In genomic region chr12:79880751-79881261, GRCm38 (mm10) we compare ENCODE assay signal across 9 mouse cellular contexts.
DNase-seq lines count a peak whose midpoint lies in the region; ATAC-seq lines count a peak whose summit lies in the region.
"Had no signal": no experiment of that assay in that cellular context is flagged by ENCODE, and none has a peak within 500 bp of the region (broad histone marks: within the 10 kb centered on the region; RNA-seq: fewer than 3 reads in every experiment).

No protein-coding gene starts in this region.

- peak overlapping the region; percentile 69 for H3K27ac ChIP-seq in heart, embryonic 13.5 days (replicated peaks)
- H3K27ac ChIP-seq in limb, embryonic 13.5 days, result peak overlapping the region; percentile 87
- peak overlapping the region; percentile 80 for H3K27ac ChIP-seq in stomach, embryonic 16.5 days (ENCODE audit: low read length)

- peaks cover 30% of the 10 kb centered on the region for H3K4me1 ChIP-seq in heart, embryonic 13.5 days
- peaks cover 43% of the 10 kb centered on the region for H3K4me1 ChIP-seq in limb, embryonic 13.5 days
- peaks cover 27% of the 10 kb centered on the region for H3K4me1 ChIP-seq in stomach, embryonic 16.5 days (ENCODE audit: control insufficient read depth, insufficient read depth, low read length)

- H3K4me2 ChIP-seq in heart, embryonic 13.5 days, result no peak overlapping the region
- H3K4me2 ChIP-seq in limb, embryonic 13.5 days (replicated peaks), result no peak overlapping the region; the same call in 1 of the 2 replicates
- H3K4me2 ChIP-seq in stomach, embryonic 16.5 days (ENCODE audit: low read depth, low read length), result 0 out of 2 replicates have a peak overlapping the region, but pooled peaks have one; percentile 1

- H3K9ac ChIP-seq in heart, embryonic 13.5 days, result no peak overlapping the region
- H3K9ac ChIP-seq in limb, embryonic 13.5 days, result no peak overlapping the region
- peak overlapping the region; percentile 20; the same call in 1 of the 2 replicates for H3K9ac ChIP-seq in stomach, embryonic 16.5 days (ENCODE audit: low read length)

- DNase-seq in retina, postnatal 1 day, result peak; percentile 63
- no peak for DNase-seq in retina, embryonic 14.5 days (ENCODE audit: low spot score)
- no peak for DNase-seq in cerebellum, postnatal 10 days
- no peak for DNase-seq in urinary bladder, postnatal 25 days (ENCODE audit: low spot score)

- WGBS in heart, embryonic 13.5 days, result 52% methylated on average over 18 of the region's 18 CpGs
- WGBS in limb, embryonic 13.5 days, result 38% methylated on average over 18 of the region's 18 CpGs
- 41% methylated on average over 18 of the region's 18 CpGs for WGBS in stomach, embryonic 16.5 days

- ATAC-seq in heart, embryonic 13.5 days (ENCODE audit: extremely low read depth, insufficient number of reproducible peaks, low FRiP score, low TSS enrichment), result no peak
- no peak for ATAC-seq in limb, embryonic 13.5 days (ENCODE audit: low FRiP score, low read depth)
- ATAC-seq in stomach, embryonic 16.5 days (ENCODE audit: insufficient read depth, low FRiP score), result no peak
- ATAC-seq in inflammation-experienced regulatory T-cells, adult 6 months, result no peak
- ATAC-seq: Patski had no signal

- H3K9me3 ChIP-seq in heart, embryonic 13.5 days, result peaks cover under 1% of the 10 kb centered on the region; the same call in 1 of the 2 replicates
- H3K9me3 ChIP-seq in limb, embryonic 13.5 days, result no peaks in the 10 kb centered on the region
- H3K9me3 ChIP-seq in stomach, embryonic 16.5 days (replicated peaks; ENCODE audit: control insufficient read depth, low read length), result peaks cover 3% of the 10 kb centered on the region; the same call in 1 of the 2 replicates

- no peak overlapping the region for H3K4me3 ChIP-seq in heart, embryonic 13.5 days
- no peak overlapping the region for H3K4me3 ChIP-seq in limb, embryonic 13.5 days
- no peak overlapping the region for H3K4me3 ChIP-seq in stomach, embryonic 16.5 days (replicated peaks; ENCODE audit: low read length)

- no peaks in the 10 kb centered on the region for H3K36me3 ChIP-seq in heart, embryonic 13.5 days
- H3K36me3 ChIP-seq in limb, embryonic 13.5 days, result no peaks in the 10 kb centered on the region
- H3K36me3 ChIP-seq in stomach, embryonic 16.5 days (ENCODE audit: control insufficient read depth, insufficient read depth, low read length), result no peaks in the 10 kb centered on the region

- no peaks in the 10 kb centered on the region for H3K27me3 ChIP-seq in heart, embryonic 13.5 days (replicated peaks)
- no peaks in the 10 kb centered on the region for H3K27me3 ChIP-seq in limb, embryonic 13.5 days
- H3K27me3 ChIP-seq in stomach, embryonic 16.5 days (ENCODE audit: control insufficient read depth, insufficient read depth, low read length), result no peaks in the 10 kb centered on the region
- H3K27me3 ChIP-seq: Patski had no signal
